Mouse (Mus musculus): ENCODE results near the gene Gin1. TPM values are rescaled to one million over a fixed set of nuclear protein-coding genes. Genes with fewer than 3 reads are reported as not detected.
A peak's percentile ranks its signal among the peaks of the same experiment; 100 is the strongest.
"Not testable (repeated sequence)": the region's sequence is repeated elsewhere in the genome, so short reads cannot be mapped to it uniquely, and the experiment has no call there.

The Gin1 gene
- polyA plus RNA-seq, 1 experiment: 3.2 TPM

DNA sequence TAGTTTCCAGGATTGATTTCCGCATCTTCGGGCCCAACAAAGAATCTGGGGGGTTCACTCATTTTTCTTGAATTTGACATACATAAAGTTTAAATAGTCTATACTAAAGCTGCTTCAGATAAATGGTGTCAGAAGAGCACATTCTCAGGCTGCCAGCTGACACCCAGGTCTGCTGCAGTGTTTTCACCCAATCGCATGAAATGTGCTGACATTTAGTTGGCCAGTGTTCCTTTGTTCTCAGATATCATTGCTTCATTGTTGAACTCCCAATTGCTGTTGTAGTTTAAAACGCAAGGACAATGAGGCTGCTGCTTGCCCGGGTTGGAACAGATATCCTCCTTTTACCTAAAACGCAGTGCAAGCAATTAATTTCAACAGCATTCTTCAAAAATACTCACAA is 8.5 kb upstream of the Gin1 start:
- no peak overlapping the region for H3ac ChIP-seq (ENCODE audit: control insufficient read depth, insufficient read length, low read depth)

DNA sequence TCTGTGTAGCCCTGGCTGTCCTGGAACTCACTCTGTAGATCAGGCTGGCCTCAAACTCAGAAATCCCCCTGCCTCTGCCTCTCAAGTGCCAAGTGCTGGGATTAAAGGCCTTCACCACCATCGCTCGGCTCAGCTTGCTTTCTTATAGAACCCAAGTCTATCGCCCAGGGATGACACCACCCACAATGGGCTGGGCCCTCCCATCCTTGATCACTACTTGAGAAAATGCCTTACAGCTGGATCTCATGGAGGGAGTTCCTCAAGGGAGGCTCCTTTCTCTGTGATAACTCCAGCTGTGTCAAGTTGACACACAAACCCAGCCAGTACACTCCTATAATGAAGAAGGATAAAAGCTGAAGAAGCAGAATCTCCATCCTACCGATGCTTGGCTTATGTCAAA is 4.3 kb upstream of the Gin1 start:
- H3K4me3 ChIP-seq (ENCODE audit: insufficient read depth, poor library complexity, severe bottlenecking); H3K27me3 ChIP-seq (ENCODE audit: control insufficient read depth, insufficient read depth, insufficient read length); H3ac ChIP-seq (ENCODE audit: control insufficient read depth, insufficient read length, low read depth); H3K36me3 ChIP-seq (ENCODE audit: control insufficient read depth, insufficient read depth): not testable (repeated sequence)
- Histone ChIP-seq H3K79me3 (ENCODE audit: low read depth) (peaks cover 45% of the 10 kb centered on the region), H3K79me2 (ENCODE audit: control insufficient read depth, insufficient read depth) (peaks cover 78% of the 10 kb centered on the region)

More for the DNA sequence above, 8.5 kb upstream of the Gin1 start:
- no peak for TF ChIP-seq MAX (IDR thresholded peaks at IDR 0.05)
- TF ChIP-seq USF1 (IDR thresholded peaks at IDR 0.05; ENCODE audit: low read depth): no peak
- no peak for TF ChIP-seq MYOD1 (IDR thresholded peaks at IDR 0.05; ENCODE audit: control insufficient read depth, insufficient read length, low read depth)
- TF ChIP-seq CTCF (IDR thresholded peaks at IDR 0.05; ENCODE audit: control insufficient read depth, insufficient read depth, insufficient read length): no peak
- TF ChIP-seq MYOG (IDR thresholded peaks at IDR 0.05; ENCODE audit: control insufficient read depth, extremely low read depth, insufficient read length): no peak
- TF ChIP-seq FOSL1 (IDR thresholded peaks at IDR 0.05; ENCODE audit: insufficient read depth, low read length, poor library complexity, severe bottlenecking): no peak
- TF ChIP-seq CEBPB (IDR thresholded peaks at IDR 0.05; ENCODE audit: low read depth): no peak
- Histone ChIP-seq H3K27me3 (ENCODE audit: control insufficient read depth, insufficient read depth, insufficient read length) (no peaks in the 10 kb centered on the region), H3K4me3 (ENCODE audit: insufficient read depth, poor library complexity, severe bottlenecking) (no peak overlapping the region), H3K79me3 (ENCODE audit: low read depth) (peaks cover 19% of the 10 kb centered on the region), H3K79me2 (ENCODE audit: control insufficient read depth, insufficient read depth) (peaks cover 42% of the 10 kb centered on the region), H3K36me3 (ENCODE audit: control insufficient read depth, insufficient read depth) (no peaks in the 10 kb centered on the region)

DNA sequence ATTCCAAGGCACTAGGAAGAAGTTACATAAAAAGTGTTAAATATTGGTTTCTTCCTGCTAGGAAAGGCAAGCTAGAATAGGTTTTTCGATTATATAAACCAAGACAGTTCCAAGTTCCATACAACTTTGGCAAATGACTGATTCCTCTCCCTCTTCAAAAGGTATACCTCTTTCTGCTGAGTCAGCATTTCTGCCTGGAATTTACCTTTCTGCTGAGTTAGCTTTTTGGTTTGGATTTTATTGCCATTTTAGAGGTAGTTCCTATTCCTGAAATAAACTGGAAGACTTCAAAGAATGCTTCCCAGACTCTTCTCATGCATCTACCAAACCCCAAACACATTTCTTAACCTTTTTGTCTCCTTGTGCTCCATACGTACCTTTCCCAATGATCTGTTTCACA is 1.9 kb upstream of the Gin1 start:
- H3K27me3 ChIP-seq (ENCODE audit: control insufficient read depth, insufficient read depth, insufficient read length): no peaks in the 10 kb centered on the region
- peaks cover 91% of the 10 kb centered on the region for H3K79me2 ChIP-seq (ENCODE audit: control insufficient read depth, insufficient read depth)
- TF ChIP-seq MAX (IDR thresholded peaks at IDR 0.05) (no peak), MYOG (IDR thresholded peaks at IDR 0.05; ENCODE audit: control insufficient read depth, extremely low read depth, insufficient read length) (no peak), MYOD1 (IDR thresholded peaks at IDR 0.05; ENCODE audit: control insufficient read depth, insufficient read length, low read depth) (no peak), USF1 (IDR thresholded peaks at IDR 0.05; ENCODE audit: low read depth) (no peak), CEBPB (IDR thresholded peaks at IDR 0.05; ENCODE audit: low read depth) (no peak), CTCF (IDR thresholded peaks at IDR 0.05; ENCODE audit: control insufficient read depth, insufficient read depth, insufficient read length) (no peak), FOSL1 (IDR thresholded peaks at IDR 0.05; ENCODE audit: insufficient read depth, low read length, poor library complexity, severe bottlenecking) (no peak)
- no peaks in the 10 kb centered on the region for H3K36me3 ChIP-seq (ENCODE audit: control insufficient read depth, insufficient read depth)
- H3K79me3 ChIP-seq (ENCODE audit: low read depth): peaks cover 53% of the 10 kb centered on the region
- no peak overlapping the region for H3K4me3 ChIP-seq (ENCODE audit: insufficient read depth, poor library complexity, severe bottlenecking)
- H3ac ChIP-seq (ENCODE audit: control insufficient read depth, insufficient read length, low read depth): no peak overlapping the region

DNA sequence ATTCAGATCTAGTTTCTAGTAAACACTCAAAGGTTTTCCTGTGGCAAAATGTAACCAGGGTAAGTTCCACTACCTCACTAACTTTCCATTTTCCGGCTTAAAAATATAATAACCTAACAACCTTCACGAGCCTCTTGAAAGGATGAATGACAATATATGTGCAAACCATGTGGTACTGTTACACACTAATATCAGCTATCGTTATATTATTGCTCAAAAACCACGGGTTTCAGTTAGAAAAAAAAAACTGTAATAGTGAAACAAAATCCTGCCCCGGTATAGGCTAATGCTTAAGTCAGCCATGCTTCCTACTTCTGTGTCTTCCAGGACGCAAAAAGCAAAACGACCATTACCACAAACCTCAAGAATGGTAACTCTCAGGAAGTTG is 1.1 kb upstream of the Gin1 start:
- no peaks in the 10 kb centered on the region for H3K27me3 ChIP-seq (ENCODE audit: control insufficient read depth, insufficient read depth, insufficient read length)
- H3K79me2 ChIP-seq (ENCODE audit: control insufficient read depth, insufficient read depth): peaks cover 87% of the 10 kb centered on the region
- H3K79me3 ChIP-seq (ENCODE audit: low read depth): peaks cover 49% of the 10 kb centered on the region
- peak overlapping the region; percentile 93 for H3K4me3 ChIP-seq (ENCODE audit: insufficient read depth, poor library complexity, severe bottlenecking)
- peak overlapping the region; percentile 95 for H3ac ChIP-seq (ENCODE audit: control insufficient read depth, insufficient read length, low read depth)
- no peaks in the 10 kb centered on the region for H3K36me3 ChIP-seq (ENCODE audit: control insufficient read depth, insufficient read depth)
- no peak for TF ChIP-seq FOSL1 (IDR thresholded peaks at IDR 0.05; ENCODE audit: insufficient read depth, low read length, poor library complexity, severe bottlenecking)
- no peak for TF ChIP-seq USF1 (IDR thresholded peaks at IDR 0.05; ENCODE audit: low read depth)
- TF ChIP-seq MAX (IDR thresholded peaks at IDR 0.05): no peak
- no peak for TF ChIP-seq CEBPB (IDR thresholded peaks at IDR 0.05; ENCODE audit: low read depth)
- no peak for TF ChIP-seq CTCF (IDR thresholded peaks at IDR 0.05; ENCODE audit: control insufficient read depth, insufficient read depth, insufficient read length)
- TF ChIP-seq MYOD1 (IDR thresholded peaks at IDR 0.05; ENCODE audit: control insufficient read depth, insufficient read length, low read depth): no peak
- no peak for TF ChIP-seq MYOG (IDR thresholded peaks at IDR 0.05; ENCODE audit: control insufficient read depth, extremely low read depth, insufficient read length)

DNA sequence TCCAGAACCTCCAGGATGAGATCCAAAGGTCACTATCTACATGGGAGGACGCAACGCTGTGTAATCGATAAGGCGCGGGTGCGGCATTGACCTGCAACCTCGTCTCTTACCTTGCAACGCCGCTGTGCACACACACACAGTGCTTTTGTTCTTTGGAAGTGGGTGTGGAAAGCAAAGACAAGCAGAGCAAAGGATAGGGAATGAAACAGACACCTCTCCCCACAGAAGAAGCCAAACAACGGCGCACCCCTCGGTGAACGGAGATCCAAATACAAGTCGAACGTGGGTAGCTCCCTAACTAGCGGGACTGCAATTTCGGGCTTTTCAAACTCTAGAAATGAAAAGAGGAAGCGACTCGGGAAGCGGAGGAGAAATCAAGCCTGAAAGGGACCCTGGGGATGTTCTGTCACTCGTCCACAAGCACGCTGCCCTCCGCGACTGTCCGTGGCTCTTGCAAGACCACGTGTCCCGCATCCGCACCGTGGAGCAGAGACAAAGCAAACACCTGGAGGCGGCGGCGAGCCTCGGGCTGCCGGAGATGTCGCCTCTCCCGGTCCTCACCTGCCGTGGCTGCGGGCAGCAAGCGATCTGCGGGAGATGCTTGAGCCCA is 573 bp upstream of the Gin1 start:
- no peak for TF ChIP-seq FOSL1 (IDR thresholded peaks at IDR 0.05; ENCODE audit: insufficient read depth, low read length, poor library complexity, severe bottlenecking)

DNA sequence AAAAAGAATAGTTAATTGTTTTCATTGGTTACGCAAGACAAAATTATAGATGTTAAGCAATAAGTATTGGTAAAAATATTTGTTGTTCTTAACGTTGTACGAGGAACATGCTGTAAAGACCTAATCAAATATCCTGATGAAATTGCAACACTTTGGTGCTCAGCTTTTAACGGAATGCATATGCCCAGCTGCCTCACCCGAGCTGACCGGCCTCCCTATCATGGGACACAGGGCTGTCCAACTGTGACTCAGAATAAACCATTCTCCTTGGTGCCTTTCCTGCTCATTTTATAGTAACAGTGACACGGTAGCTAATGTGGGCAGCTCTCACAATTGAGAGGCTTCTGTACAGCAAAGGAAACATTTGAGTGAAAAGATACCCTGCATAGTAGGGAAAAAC is 1.1 kb downstream of the Gin1 start:
- Histone ChIP-seq H3K36me3 (ENCODE audit: control insufficient read depth, insufficient read depth) (no peaks in the 10 kb centered on the region), H3K27me3 (ENCODE audit: control insufficient read depth, insufficient read depth, insufficient read length) (no peaks in the 10 kb centered on the region), H3ac (ENCODE audit: control insufficient read depth, insufficient read length, low read depth) (no peak overlapping the region), H3K4me3 (ENCODE audit: insufficient read depth, poor library complexity, severe bottlenecking) (peak overlapping the region; percentile 93), H3K79me3 (ENCODE audit: low read depth) (peaks cover 36% of the 10 kb centered on the region), H3K79me2 (ENCODE audit: control insufficient read depth, insufficient read depth) (peaks cover 68% of the 10 kb centered on the region)
- TF ChIP-seq CTCF (IDR thresholded peaks at IDR 0.05; ENCODE audit: control insufficient read depth, insufficient read depth, insufficient read length): no peak
- TF ChIP-seq MYOD1 (IDR thresholded peaks at IDR 0.05; ENCODE audit: control insufficient read depth, insufficient read length, low read depth): no peak
- TF ChIP-seq MYOG (IDR thresholded peaks at IDR 0.05; ENCODE audit: control insufficient read depth, extremely low read depth, insufficient read length): no peak
- no peak for TF ChIP-seq USF1 (IDR thresholded peaks at IDR 0.05; ENCODE audit: low read depth)
- no peak for TF ChIP-seq FOSL1 (IDR thresholded peaks at IDR 0.05; ENCODE audit: insufficient read depth, low read length, poor library complexity, severe bottlenecking)
- no peak for TF ChIP-seq CEBPB (IDR thresholded peaks at IDR 0.05; ENCODE audit: low read depth)
- TF ChIP-seq MAX (IDR thresholded peaks at IDR 0.05): no peak

More for the DNA sequence above, 573 bp upstream of the Gin1 start:
- H3K79me2 ChIP-seq (ENCODE audit: control insufficient read depth, insufficient read depth): peaks cover 85% of the 10 kb centered on the region
- H3K27me3 ChIP-seq (ENCODE audit: control insufficient read depth, insufficient read depth, insufficient read length): no peaks in the 10 kb centered on the region
- H3K79me3 ChIP-seq (ENCODE audit: low read depth): peaks cover 46% of the 10 kb centered on the region
- peak overlapping the region; percentile 95 for H3ac ChIP-seq (ENCODE audit: control insufficient read depth, insufficient read length, low read depth)
- peak overlapping the region; percentile 93 for H3K4me3 ChIP-seq (ENCODE audit: insufficient read depth, poor library complexity, severe bottlenecking)
- no peaks in the 10 kb centered on the region for H3K36me3 ChIP-seq (ENCODE audit: control insufficient read depth, insufficient read depth)
